Mouse (Mus musculus) ES-Bruce4 (cell line): ENCODE data around the gene Tatdn3.

ENCODE experiments used
- CTCF ChIP-seq: IDR thresholded peaks from one replicate; pipeline ENCODE4 v1.8.1; 2011; ENCODE audit warnings: low read depth, low read length
- POLR2A ChIP-seq: IDR thresholded peaks from one replicate; pipeline ENCODE4 v1.8.1; 2011; ENCODE audit warnings: low read length; ENCODE audit not compliant: insufficient read depth

- TF ChIP-seq CTCF (no peak), POLR2A (no peak)
Observed at GRCm38 (mm10) chr1:190996346-190996877, 66.3 kb downstream of the Tatdn3 start.
